ENCODE assay signal across 23 mouse cellular contexts in the genomic region with DNA sequence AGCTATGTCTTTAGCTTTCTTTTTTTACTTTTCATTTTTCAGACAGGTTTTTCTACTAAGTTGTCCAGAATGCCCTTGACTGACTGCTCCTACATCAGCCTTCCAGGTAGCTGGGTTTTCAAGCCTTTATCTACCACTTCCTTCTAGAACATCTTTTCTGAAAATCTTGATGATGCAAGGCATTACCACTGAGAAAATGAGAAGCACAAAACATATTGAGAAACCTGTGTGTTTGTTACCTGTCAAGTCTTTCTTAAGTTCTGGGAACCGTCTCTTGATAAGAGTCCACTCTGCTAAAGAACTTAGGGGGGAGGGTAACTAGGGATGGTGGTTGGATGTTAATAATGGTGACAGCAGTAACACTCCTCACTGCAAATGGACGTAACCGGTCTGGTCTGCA. TPM values are rescaled to one million over a fixed set of nuclear protein-coding genes. Genes with fewer than 3 reads are reported as not detected.
DNase-seq lines count a peak whose midpoint lies in the region; ATAC-seq and TF ChIP-seq lines count a peak whose summit lies in the region.
"Had no signal": no experiment of that assay in that cellular context is flagged by ENCODE, and none has a peak within 500 bp of the region (broad histone marks: within the 10 kb centered on the region; RNA-seq: fewer than 3 reads in every experiment).

No protein-coding gene starts in this region.

- no peak for TF ChIP-seq CTCF in liver, postnatal 0 days (IDR thresholded peaks at IDR 0.05; ENCODE audit: low read depth)
- TF ChIP-seq CTCF in MEL (IDR thresholded peaks at IDR 0.05 in 2 of 3, conservative IDR thresholded peaks at IDR 0.05 in 1 of 3; ENCODE audit: control insufficient read depth in 1 of 3, insufficient read depth in 1 of 3, low read depth in 2 of 3, low read length in 3 of 3, poor library complexity in 1 of 3, severe bottlenecking in 1 of 3) = no peak

- H3K4me2 ChIP-seq in heart, embryonic 13.5 days = no peak overlapping the region
- H3K4me2 ChIP-seq in liver, postnatal 0 days (ENCODE audit: low read depth, low read length) = no peak overlapping the region
- H3K4me2 ChIP-seq: embryonic facial prominence, embryonic 15.5 days; hindbrain, embryonic 12.5 days had no signal

- H3K4me1 ChIP-seq in heart, embryonic 13.5 days = peaks cover 76% of the 10 kb centered on the region
- peaks cover 43% of the 10 kb centered on the region for H3K4me1 ChIP-seq in liver, postnatal 0 days (ENCODE audit: insufficient read depth)
- peaks cover 31 to 32% of the 10 kb centered on the region in 2 experiments for H3K4me1 ChIP-seq in MEL (ENCODE audit: control insufficient read depth in 1 of 2, insufficient read depth in 2 of 2, low read length in 2 of 2)

- no peaks in the 10 kb centered on the region for H3K9me3 ChIP-seq in heart, embryonic 13.5 days
- no peaks in the 10 kb centered on the region for H3K9me3 ChIP-seq in liver, postnatal 0 days (ENCODE audit: low read length)
- no peaks in the 10 kb centered on the region for H3K9me3 ChIP-seq in MEL (replicated peaks; ENCODE audit: insufficient read depth, low read length)
- H3K9me3 ChIP-seq: embryonic facial prominence, embryonic 15.5 days; forebrain, embryonic 10.5 days; G1E; heart, embryonic 10.5 days; hindbrain, embryonic 12.5 days had no signal

- WGBS in heart, embryonic 13.5 days = 65% methylated on average over 3 of the region's 3 CpGs
- 69% methylated on average over 3 of the region's 3 CpGs for WGBS in liver, postnatal 0 days (ENCODE audit: insufficient replicate concordance)

- TF ChIP-seq POLR2A in MEL (IDR thresholded peaks at IDR 0.05; ENCODE audit: control insufficient read depth in 1 of 2, insufficient read depth in 1 of 2, low read depth in 1 of 2, low read length in 2 of 2, poor library complexity in 1 of 2) = no peak

- ATAC-seq in heart, embryonic 13.5 days (ENCODE audit: extremely low read depth, insufficient number of reproducible peaks, low FRiP score, low TSS enrichment) = no peak
- ATAC-seq in liver, postnatal 0 days = no peak
- ATAC-seq in inflammation-experienced regulatory T-cells, adult 6 months = peak; percentile 20
- ATAC-seq: forebrain, embryonic 14.5 days; hindbrain, embryonic 16.5 days had no signal

- H3K79me2 ChIP-seq in MEL (ENCODE audit: control insufficient read depth, insufficient read depth, low read length, poor library complexity) = no peaks in the 10 kb centered on the region

- TF ChIP-seq RAD21 in MEL (IDR thresholded peaks at IDR 0.05; ENCODE audit: low read depth, low read length) = no peak

- no peak overlapping the region for H3K4me3 ChIP-seq in heart, embryonic 13.5 days
- no peak overlapping the region for H3K4me3 ChIP-seq in liver, postnatal 0 days (ENCODE audit: low read depth, low read length)
- H3K4me3 ChIP-seq in MEL (ENCODE audit: control insufficient read depth in 1 of 2, insufficient read depth in 1 of 2, low read depth in 2 of 2, low read length in 2 of 2) = no peak overlapping the region
- H3K4me3 ChIP-seq: embryonic facial prominence, embryonic 15.5 days; erythroblast, embryonic 14.5 days; forebrain, embryonic 10.5 days; heart, embryonic 10.5 days; hindbrain, embryonic 12.5 days had no signal

- DNase-seq in heart, postnatal 4 days = no peak
- no peak for DNase-seq in liver, postnatal 0 days
- DNase-seq in liver = no peak
- DNase-seq in MEL (ENCODE audit: low read depth, low spot score) = no peak
- no peak for DNase-seq in cerebellum, adult 11-12 months
- DNase-seq in cerebellum, postnatal 10 days = no peak
- DNase-seq: adrenal gland, postnatal 14 days; B cell, adult 2 months; cerebellum, adult 2 months; cerebellum, postnatal 14 days; embryo, embryonic 11 days; gastrocnemius, postnatal 36 days; heart, adult 18-20 months had no signal

- H3K27ac ChIP-seq in heart, embryonic 13.5 days (replicated peaks) = 0 out of 2 replicates have a peak overlapping the region, but pooled peaks have one; percentile 46
- H3K27ac ChIP-seq in liver, postnatal 0 days (ENCODE audit: low read depth) = peak overlapping the region; percentile 90; the same call in 1 of the 2 replicates
- peak overlapping the region; percentile 91; the same call in 1 of the 2 replicates for H3K27ac ChIP-seq in MEL (ENCODE audit: control insufficient read depth, low read depth, low read length)
- H3K27ac ChIP-seq: embryonic facial prominence, embryonic 15.5 days; forebrain, embryonic 10.5 days; heart, embryonic 10.5 days; hindbrain, embryonic 12.5 days had no signal

- H3K27me3 ChIP-seq in heart, embryonic 13.5 days (replicated peaks) = no peaks in the 10 kb centered on the region
- H3K27me3 ChIP-seq in liver, postnatal 0 days (ENCODE audit: insufficient read depth, low read length) = no peaks in the 10 kb centered on the region
- no peaks in the 10 kb centered on the region for H3K27me3 ChIP-seq in MEL (ENCODE audit: control insufficient read depth in 1 of 2, insufficient read depth in 2 of 2, low read length in 2 of 2)
- H3K27me3 ChIP-seq: embryonic facial prominence, embryonic 15.5 days; hindbrain, embryonic 12.5 days had no signal

- TF ChIP-seq EP300 in liver, postnatal 0 days (IDR thresholded peaks at IDR 0.05; ENCODE audit: low read depth) = no peak
- peak; percentile 45 to 46 for TF ChIP-seq EP300 in MEL (IDR thresholded peaks at IDR 0.05; ENCODE audit: low read depth in 1 of 2, low read length in 2 of 2)

- no peak overlapping the region for H3K9ac ChIP-seq in heart, embryonic 13.5 days
- H3K9ac ChIP-seq in liver, postnatal 0 days (replicated peaks) = no peak overlapping the region
- no peak overlapping the region for H3K9ac ChIP-seq in MEL (ENCODE audit: control insufficient read depth, low read depth, low read length, poor library complexity, severe bottlenecking)
- H3K9ac ChIP-seq: embryonic facial prominence, embryonic 15.5 days; hindbrain, embryonic 12.5 days had no signal

- peaks cover 91% of the 10 kb centered on the region for H3K36me3 ChIP-seq in heart, embryonic 13.5 days
- no peaks in the 10 kb centered on the region; the same call in 1 of the 2 replicates for H3K36me3 ChIP-seq in liver, postnatal 0 days (replicated peaks; ENCODE audit: insufficient read depth, low read length)
- peaks cover 0 to 33% of the 10 kb centered on the region in 2 experiments; a peak in 2 of 4 replicates for H3K36me3 ChIP-seq in MEL (ENCODE audit: control insufficient read depth in 1 of 2, insufficient read depth in 2 of 2, low read length in 2 of 2)
- H3K36me3 ChIP-seq: embryonic facial prominence, embryonic 15.5 days; G1E had no signal

TF ChIP-seq in MEL, 35 proteins besides CTCF, POLR2A, EP300 and RAD21:
- TF ChIP-seq UBTF (IDR thresholded peaks at IDR 0.05; ENCODE audit: borderline replicate concordance, insufficient read depth, low read depth, low read length) (no peak), HCFC1 (IDR thresholded peaks at IDR 0.05; ENCODE audit: low read depth, low read length) (no peak), SMC3 (IDR thresholded peaks at IDR 0.05; ENCODE audit: low read depth, low read length) (no peak), GATA1 (IDR thresholded peaks at IDR 0.05; ENCODE audit: low read depth, low read length) (peak; percentile 30; the same call in 1 of the 2 replicates), NELFE (IDR thresholded peaks at IDR 0.05; ENCODE audit: low read depth, low read length) (no peak), TCF12 (IDR thresholded peaks at IDR 0.05; ENCODE audit: low read depth, low read length) (0 out of 2 replicates have a peak, but pooled peaks have one; percentile 30), POLR2AphosphoS2 (IDR thresholded peaks at IDR 0.05; ENCODE audit: low read length) (no peak), CHD2 (IDR thresholded peaks at IDR 0.05; ENCODE audit: low read length) (no peak), MYC (IDR thresholded peaks at IDR 0.05; ENCODE audit: low read depth, low read length) (0 out of 2 replicates have a peak, but pooled peaks have one; percentile 5), USF1 (IDR thresholded peaks at IDR 0.05; ENCODE audit: low read depth, low read length) (no peak), ZKSCAN1 (IDR thresholded peaks at IDR 0.05; ENCODE audit: low read depth, low read length) (no peak), ETS1 (IDR thresholded peaks at IDR 0.05; ENCODE audit: low read depth, low read length) (0 out of 2 replicates have a peak, but pooled peaks have one; percentile 34)

RNA-seq across cellular contexts. Expression of a gene that starts 19.7 kb away (rescaled TPM):
- 24.2 and 24.7 TPM in 2 replicates for polyA plus RNA-seq in heart, embryonic 13.5 days (2015; fragmentation: Nextera tagmentation; extraction: Ambion mirVana)
- total RNA-seq in heart, postnatal 4 days (2021) = 100 to 1,000 TPM; 161 to 163 TPM
- polyA plus RNA-seq in liver, postnatal 0 days (2015; fragmentation: Nextera tagmentation; extraction: Ambion mirVana) = 1.0 and 1.1 TPM in 2 replicates
- 0.12 and 0.16 TPM in 2 replicates for total RNA-seq in MEL (2012; rRNA removed)
- polyA plus RNA-seq in MEL (2012; ENCODE audit: insufficient read depth in 1 of 2, insufficient read length in 2 of 2, low read depth in 1 of 2, low replicate concordance in 2 of 2, missing spikeins in 1 of 2) = under 1 TPM in 1 of 2 experiments, not detected in 1; 0.19 TPM
- 100 to 1,000 TPM in 2 of 3 experiments, 10 to 100 TPM in 1; 70.9 to 111 (median 101) TPM for polyA plus RNA-seq in inflammation-experienced regulatory T-cells, adult 6 months (2017; shearing (Covaris generic))
- polyA plus RNA-seq: G1E had no signal

RNA-seq across cellular contexts. Expression of a gene that starts 23.4 kb away (rescaled TPM):
- 4.8 and 5.3 TPM in 2 replicates for polyA plus RNA-seq in heart, embryonic 13.5 days (2015; fragmentation: Nextera tagmentation; extraction: Ambion mirVana)
- 1 to 10 TPM; 2.7 to 4.0 TPM for total RNA-seq in heart, postnatal 4 days (2021)
- 3.6 and 5.2 TPM in 2 replicates for polyA plus RNA-seq in liver, postnatal 0 days (2015; fragmentation: Nextera tagmentation; extraction: Ambion mirVana)
- 3.9 and 6.8 TPM in 2 replicates for total RNA-seq in MEL (2012; rRNA removed)
- 1 to 10 TPM in 1 of 2 experiments, not detected in 1; 4.1 TPM for polyA plus RNA-seq in MEL (2012; ENCODE audit: insufficient read depth in 1 of 2, insufficient read length in 2 of 2, low read depth in 1 of 2, low replicate concordance in 2 of 2, missing spikeins in 1 of 2)
- polyA plus RNA-seq in inflammation-experienced regulatory T-cells, adult 6 months (2017; shearing (Covaris generic)) = 10 to 100 TPM; 15.5 to 45.9 (median 21.9) TPM

Comparison
In these comparisons a context has a peak if more than half of its experiments do, and no peak if none do; other contexts are left out.
1. RNA of a gene that starts 19.7 kb away (polyA plus RNA-seq): 70.9 to 111 TPM in inflammation-experienced regulatory T-cells, adult 6 months and 24.2 to 24.7 TPM in heart, embryonic 13.5 days; 1.0 to 1.1 TPM in liver, postnatal 0 days and 0.19 TPM in MEL; every median in the first group is over 10 times any median in the second.
2. Peak in every context shown above with its lines, with median percentiles within 50 percentile points of each other: H3K27ac ChIP-seq.